Mouse (Mus musculus): ENCODE measurements around the gene Mrps18a.

Mrps18a gene

DNA sequence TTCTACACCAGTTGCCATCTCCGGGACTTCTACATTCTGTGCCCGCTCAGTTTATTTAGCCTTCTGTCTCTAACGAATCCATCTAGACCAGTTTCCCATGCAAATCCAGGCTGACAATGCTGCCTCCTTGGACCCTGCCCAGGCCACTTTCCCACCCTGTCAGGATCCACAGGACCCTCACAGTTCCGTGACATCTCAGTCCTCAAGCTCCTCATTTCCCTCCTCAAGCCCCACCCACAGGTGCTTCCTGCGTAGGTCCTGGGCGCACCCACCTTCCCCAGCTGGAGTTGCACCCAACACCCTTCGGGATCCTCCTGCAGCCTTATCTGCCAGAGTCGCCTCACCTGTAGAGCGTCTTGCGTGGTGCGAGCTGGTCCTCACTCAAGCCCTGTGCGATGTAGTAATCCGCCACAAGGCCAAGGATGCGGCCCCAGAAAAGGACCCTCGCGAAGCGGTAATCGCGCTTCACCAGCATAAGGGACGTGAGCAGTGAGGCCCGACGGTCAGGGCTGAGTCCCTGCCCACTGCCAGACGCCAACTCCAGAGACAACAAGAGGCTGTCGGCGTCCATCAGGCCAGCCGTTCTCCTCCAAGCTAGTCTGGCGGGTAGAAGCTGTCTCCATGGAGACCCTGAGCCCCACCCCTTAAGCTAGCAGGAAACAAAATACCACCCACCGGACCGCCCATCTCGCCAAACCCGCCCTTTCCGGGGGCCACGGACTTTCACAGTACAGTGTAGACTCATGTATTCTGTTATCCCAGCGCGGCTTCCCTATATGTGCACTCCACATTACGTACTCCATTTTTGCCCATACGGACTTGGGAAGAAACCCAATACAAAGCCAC lies 33.0 kb downstream of the Mrps18a start, which contains the start of gene Rsph9:
Gene Rsph9 (minus strand): TSS at position 639 of the 846 bp plus-strand sequence.
- peak in 1 of 2 experiments; percentile 86 for DNase-seq (ENCODE audit: low spot score in 2 of 2)

DNA sequence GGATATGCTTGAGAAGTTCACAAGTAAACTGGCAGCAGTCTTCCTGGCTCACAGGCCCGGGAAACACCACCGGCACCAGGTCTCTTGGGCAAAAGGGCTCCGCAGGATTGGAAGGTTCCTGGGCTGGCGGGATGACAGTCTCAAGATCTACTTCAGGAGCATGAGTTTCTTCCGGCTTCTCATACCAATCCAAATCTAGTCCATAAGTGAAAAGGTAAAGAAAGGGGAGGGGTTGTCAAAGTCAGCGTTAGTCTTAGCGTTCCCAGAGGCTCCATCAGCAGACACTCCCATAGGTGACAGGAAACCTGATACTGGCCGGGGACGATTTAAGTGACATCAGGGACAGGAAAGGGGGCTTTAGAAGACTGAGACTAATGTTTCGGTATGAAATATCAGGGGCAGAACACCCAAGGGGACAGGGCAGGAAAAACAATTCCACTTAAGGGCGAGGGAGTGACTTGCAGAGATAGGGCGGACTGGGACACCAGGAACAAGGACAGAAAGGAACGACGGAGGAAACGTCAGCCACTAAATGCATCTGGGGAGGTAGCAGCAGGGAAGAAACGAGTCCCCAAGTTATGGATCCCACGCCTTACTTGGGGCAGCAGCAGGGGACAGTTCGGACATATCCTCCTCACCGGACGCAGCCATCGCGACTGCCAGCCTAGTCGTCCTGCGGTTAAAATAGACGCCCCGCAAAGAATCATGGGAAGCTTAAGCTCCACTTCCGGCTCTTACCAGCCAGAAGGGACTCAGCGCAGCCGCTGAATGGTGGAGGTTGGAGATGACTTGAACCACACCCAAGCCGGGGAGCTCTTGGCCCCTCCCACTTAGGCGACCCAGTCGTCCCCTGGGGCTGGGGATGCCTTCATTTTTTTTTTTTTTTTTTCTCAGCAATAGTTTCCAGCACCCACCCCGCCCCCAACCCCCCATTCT lies 42.3 kb downstream of the Mrps18a start, which contains the start of gene Mad2l1bp:
Gene Mad2l1bp (minus strand): TSS at position 707 of the 936 bp plus-strand sequence.
- DNase-seq (ENCODE audit: low spot score in 2 of 2) = peak; percentile 80 to 89

DNA sequence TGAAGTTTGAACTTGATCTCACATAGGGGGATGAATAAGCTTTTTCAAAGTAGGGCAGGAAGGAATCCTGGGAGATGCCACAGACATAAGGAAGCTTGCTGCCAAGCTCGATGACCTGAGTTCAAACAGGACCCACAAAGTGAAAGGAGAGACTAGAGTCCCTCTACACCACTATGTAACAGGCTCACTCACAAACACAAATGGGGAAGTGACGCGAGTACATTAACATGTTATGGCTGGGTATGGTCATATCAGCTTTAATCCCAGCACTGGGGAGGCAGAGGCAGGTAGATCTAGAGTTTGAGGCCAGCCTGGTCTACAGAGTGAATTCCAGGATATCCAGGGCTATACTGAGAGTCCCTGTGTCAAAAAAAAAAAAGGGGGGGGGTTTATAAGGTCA lies 43.5 kb downstream of the Mrps18a start:
- DNase-seq (ENCODE audit: low spot score in 2 of 2) = no peak

DNA sequence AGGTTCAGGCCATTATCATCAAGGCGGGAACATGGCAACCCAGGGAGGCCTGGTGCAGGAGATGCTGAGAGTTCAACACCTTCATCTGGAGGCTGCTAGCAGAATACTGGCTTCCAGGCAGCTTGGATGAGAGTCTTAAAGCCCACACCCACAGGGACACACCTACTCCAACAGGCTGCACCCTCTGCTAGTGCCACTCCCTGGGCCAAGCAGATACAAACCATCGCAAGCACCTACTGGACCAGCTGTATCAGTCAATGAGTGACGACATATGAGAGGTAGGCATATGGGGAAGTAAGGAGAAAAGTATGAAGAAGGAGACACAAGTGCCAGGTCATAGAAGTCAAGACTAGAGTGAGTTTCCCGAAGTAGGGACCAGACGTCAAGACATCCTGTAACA lies 45.9 kb downstream of the Mrps18a start:
- DNase-seq (ENCODE audit: low spot score in 2 of 2) = no peak

DNA sequence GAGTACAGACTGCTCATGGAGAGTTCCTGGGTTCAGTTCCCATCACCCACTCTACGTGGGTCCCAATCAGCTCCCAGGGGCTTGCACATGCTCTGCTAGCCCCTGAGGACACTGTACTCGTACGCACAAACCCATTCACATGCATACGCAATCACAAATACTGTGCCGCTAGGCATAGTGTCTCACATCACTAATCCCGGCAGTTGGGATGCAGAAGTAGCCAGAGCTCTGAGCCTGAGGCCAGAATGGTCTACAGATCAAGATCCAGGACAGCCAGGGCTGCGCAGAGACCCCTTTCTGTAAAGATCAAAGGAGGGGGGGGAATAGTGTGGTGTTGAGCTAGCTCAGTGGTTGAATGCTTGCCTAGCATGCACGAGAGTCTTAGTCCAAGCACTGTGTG lies 46.3 kb downstream of the Mrps18a start:
- no peak for DNase-seq (ENCODE audit: low spot score in 2 of 2)

DNA sequence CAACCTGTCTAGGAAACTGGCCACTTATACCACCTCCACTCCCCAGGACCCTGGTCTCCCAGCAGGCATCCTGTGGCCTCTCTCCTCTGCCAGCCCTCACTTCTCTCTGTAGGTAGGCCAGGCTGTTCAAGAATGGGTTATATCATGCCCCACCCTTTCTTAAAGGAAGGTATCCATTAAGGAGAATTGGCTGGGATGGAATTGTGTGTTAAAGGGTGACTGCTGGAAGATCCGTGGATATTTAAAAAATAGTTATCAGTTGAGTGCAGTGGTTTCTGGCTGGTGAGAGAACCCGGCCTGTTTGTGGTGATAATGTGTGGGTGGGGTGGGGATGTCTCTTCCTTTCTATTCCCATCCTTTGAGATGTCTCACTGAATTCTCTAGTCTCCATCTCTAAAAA lies 48.5 kb downstream of the Mrps18a start:
- no peak for DNase-seq (ENCODE audit: low spot score in 2 of 2)

DNA sequence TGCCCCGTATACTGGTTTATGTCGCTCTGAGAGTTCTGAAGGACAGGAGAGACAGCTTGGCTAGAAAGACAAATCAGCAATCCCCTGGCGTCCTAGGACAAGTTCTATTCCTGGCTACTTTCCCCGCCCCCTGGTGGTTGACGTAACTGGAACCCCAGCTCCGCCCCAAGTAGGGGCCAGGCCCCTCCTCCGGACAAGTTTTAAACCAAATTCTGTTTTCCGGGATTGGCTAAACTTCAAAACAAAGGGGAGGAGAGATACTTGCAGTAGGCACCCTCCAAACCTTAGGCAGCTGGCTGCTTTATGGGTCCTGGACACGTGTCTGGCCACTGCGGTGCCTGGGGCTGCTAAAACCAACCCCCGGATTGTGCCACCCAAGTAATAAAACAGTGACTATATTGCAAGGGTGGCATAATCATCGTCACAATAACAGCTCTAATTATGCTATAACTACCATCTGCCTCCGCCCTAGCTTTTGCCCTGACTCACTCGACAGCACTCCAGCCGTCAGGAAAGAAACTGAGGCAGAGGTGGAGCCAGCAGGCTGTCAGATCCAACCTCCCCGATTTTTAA lies 49.4 kb downstream of the Mrps18a start:
- peak; percentile 76 to 91 for DNase-seq (ENCODE audit: low spot score in 2 of 2)

DNA sequence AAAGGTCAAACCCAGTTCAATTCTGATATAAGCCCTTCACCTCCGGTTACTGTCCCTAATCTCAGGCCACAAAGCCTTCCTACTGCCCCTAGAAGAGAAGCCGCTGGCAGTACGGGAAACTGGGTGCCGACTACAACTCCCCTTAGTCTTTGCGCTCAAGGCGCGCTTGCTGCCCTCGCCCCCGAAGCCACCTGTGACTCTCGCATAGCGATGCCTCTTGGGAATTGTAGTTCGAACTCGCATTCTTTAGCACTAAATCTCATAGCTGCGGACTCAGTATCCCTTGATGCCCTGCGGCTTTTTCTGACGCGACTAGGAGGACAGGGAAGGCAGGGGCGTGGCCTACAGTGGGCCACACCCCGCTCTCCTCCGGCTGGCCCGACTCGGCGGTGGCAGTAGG lies 49.9 kb downstream of the Mrps18a start, which contains the start of gene Gtpbp2:
Gene Gtpbp2 (plus strand): TSS at position 347 of the 400 bp plus-strand sequence.
- peak; percentile 98 to 99 for DNase-seq (ENCODE audit: low spot score in 2 of 2)

DNA sequence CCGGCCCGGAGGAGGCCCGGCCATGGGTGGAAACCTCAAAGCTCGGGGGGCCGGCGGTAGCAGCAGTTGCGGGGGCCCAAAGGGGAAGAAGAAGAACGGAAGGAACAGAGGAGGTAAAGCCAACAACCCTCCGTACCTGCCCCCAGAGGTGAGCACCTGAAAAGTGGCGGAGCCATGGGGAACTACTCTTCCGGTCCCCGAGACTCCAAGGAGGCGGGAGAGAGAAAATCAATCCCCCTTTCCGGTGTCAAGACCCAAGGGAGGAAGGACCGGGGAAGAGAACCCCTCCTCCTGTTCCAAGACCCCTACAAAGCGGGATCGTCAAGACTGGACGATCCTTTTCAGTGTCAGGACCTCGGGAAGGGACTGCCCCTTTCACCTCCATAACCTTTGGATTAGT lies 50.4 kb downstream of the Mrps18a start:
- DNase-seq (ENCODE audit: low spot score in 2 of 2) = no peak

DNA sequence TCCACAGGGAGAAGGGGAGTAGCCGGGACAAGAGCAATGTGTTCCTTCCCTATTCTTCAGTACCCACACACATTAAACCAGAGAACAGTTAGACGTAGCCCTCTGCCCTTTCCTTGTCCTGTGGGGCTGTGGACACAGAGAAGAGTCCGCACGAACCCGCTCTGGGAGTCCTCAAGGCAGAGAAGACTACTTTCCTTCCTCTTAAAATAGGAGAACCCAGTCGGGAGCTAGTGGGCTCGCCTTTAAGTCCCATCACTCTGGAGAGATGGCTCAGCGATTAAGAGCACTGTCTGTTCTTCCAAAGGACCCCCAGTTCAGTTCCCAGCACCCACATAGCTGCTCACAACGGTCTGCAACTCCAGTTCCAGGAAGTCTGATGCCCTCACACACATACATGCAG lies 50.9 kb downstream of the Mrps18a start:
- DNase-seq (ENCODE audit: low spot score in 2 of 2) = no peak

DNA sequence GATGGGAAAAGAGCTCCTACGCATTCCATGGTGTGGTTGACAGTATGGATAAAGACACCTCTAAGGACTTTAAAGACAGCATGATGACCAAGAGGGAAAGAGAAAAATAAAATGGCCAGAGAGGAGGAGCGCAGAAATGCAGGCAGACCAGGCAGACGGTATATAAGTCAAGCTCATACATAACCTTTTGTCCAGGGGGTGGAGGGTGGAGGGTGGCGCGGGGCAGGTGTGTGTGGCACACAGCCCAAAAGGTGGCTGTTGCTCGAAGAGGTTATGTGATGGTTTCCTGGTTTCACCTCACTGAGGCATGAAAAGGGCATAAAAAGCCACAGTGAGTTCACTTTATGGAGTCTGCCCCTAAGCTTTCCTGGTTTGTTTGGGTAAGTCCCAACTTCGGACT lies 51.8 kb downstream of the Mrps18a start:
- DNase-seq (ENCODE audit: low spot score in 2 of 2) = no peak

DNA sequence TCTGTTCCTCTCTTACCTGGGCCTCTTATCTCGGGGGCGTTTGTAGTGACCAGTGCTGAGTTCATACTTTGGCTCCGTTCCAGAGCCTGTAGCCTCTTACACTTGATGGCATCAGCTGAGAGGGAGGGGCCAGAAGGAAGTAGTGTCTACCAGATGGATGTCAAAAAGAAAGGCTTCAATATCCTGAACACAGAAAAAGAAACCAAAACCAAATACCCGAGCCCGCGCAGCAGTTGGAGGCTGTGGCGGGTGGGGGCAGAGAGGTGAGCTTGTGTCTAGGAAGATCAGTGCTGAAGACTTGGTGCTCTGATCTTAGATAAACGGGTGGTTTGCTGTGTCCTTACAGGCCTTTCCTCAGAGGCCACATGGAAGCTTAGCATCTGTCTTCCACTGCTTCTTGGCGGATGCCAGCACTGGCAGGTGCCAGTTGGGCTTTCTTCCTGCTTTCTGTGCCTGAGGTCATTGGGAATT lies 52.2 kb downstream of the Mrps18a start:
- DNase-seq (ENCODE audit: low spot score in 2 of 2) = no peak

DNA sequence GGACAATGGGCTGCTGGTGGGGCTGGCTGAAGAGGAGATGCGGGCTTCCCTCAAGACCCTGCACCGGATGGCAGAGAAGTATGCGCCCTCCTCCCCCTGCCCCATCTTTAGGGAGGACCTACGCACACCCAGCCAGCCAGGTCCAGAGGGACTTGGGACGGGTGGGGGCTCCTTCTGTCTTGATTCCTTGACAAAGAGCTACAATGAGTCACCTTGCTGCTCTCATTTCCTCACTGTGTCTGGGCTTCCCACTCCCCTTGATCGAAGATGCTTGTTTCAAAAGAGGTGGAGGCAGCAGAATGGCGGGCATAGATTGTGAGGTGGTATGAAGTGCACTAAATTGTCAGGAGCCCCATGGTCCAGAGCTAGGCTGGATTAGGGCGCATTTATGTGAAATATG lies 53.5 kb downstream of the Mrps18a start:
- DNase-seq (ENCODE audit: low spot score in 2 of 2) = no peak

DNA sequence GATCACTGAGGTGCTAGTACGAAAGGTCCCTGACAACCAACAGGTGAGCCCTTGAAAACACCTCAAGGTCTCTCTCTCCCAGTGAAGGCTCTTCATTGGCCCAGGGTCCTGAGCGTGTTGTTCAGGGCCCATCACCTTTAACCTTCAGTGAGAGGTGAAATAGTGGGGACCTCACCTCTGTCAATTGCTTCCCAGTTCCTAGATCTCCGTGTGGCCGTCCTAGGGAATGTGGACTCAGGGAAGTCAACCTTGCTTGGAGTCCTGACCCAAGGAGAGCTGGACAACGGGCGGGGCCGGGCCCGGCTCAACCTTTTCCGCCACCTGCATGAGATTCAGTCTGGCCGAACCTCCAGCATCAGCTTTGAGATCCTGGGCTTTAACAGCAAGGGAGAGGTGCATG lies 54.0 kb downstream of the Mrps18a start:
- no peak for DNase-seq (ENCODE audit: low spot score in 2 of 2)

DNA sequence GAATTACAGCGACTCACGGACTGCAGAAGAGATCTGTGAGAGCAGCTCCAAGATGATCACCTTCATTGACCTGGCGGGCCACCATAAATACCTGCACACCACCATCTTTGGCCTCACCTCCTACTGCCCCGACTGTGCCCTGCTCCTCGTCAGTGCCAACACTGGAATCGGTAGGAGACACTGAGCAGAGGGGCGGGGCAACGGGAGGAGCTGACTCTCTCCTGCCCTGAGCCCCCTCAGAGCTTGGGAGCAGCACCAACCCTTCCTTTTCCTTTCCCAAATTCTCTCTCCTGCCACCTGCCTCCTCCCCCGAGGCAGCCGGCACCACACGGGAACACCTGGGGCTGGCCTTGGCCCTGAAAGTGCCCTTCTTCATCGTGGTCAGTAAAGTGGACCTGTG lies 54.7 kb downstream of the Mrps18a start:
- no peak for DNase-seq (ENCODE audit: low spot score in 2 of 2)

DNA sequence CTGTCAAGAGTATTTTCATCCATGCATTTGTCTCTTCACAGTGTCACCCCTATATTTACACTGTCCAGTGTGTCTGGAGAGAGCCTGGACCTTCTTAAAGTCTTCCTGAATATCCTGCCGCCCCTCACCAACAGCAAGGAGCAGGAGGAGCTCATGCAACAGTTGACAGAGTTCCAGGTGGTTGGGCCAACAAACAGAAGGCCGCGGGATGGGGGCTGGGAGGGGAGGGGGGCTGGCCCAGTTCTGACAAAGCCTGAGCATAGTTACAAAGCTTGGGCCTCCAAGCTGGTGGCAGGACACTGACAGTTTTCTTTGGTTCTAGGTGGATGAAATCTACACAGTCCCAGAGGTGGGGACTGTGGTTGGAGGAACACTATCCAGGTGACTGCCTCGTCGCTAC lies 55.5 kb downstream of the Mrps18a start:
- no peak for DNase-seq (ENCODE audit: low spot score in 2 of 2)

DNA sequence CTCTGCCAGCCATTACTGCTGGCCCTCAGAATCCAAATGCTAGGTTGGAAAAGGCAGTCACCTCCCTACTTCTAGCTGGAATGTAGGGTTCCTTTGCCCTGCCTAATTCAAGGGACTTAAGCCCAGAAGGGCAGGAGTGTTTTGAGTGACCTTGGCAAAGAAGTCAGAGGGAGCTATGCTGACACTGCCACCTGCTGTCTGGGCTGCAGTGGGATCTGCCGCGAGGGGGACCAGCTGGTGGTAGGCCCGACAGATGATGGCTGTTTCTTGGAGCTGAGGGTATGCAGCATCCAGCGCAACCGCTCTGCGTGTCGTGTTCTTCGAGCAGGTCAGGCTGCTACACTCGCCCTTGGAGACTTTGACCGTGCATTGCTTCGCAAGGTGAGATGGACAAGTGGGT lies 56.2 kb downstream of the Mrps18a start:
- no peak for DNase-seq (ENCODE audit: low spot score in 2 of 2)

DNA sequence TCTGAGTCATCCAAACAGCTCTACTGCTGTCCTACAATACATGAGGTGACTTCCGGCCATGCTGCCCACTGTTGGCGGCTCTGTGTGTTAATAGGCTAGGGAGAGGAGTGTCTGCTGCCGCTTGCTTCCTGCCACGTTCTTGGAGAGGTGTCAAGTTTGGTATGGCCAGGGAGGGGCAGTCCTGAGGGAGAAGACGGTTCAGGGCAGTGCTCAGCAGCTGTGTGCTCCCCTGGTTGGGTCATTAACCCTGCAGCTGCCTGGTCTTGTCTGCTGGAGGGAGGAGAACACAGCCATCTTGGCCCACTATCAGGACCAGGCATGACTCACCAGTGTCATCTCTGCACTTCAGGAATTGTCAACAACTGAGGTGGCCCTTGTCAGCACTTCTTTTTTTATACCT lies 57.5 kb downstream of the Mrps18a start:
- no peak for DNase-seq (ENCODE audit: low spot score in 2 of 2)

DNA sequence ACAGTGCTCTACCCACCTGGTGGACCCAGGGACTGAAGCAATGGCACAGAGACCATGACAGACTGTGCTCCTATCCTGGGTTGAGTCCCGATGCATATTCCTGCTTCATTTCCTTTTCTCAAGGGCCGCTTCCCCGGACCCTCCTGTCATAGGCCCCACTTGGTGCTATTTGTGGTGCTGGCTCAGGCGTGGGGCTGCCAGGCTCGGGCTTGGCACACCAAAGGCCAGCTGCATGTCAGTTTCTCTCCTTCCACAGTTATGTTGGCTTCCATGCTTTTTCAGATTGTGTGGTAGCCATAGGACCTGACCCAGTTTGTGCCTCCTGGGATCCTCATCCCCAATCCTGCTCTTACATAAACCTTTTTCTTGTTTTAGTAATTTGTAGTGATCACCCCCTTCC lies 58.0 kb downstream of the Mrps18a start:
- no peak for DNase-seq (ENCODE audit: low spot score in 2 of 2)

DNA sequence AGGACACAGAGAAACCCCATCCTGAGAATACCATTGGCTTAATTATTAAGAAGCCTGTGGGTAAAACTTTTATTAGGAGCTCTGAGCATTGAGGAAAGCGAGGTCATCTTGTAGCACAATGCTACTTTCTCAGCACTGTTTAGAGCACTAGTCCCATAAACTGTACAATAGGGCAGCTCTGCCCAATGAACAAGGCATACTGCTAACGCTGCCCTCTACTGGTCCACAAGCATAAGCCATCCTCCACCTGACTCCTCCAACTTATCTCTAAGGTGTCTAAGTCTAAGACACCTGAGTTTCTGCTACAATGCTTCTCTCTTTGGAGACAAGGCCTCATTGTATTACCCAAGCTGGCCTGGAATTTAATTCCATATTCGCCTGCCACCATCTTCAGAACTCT lies 59.8 kb downstream of the Mrps18a start:
- no peak for DNase-seq (ENCODE audit: low spot score in 2 of 2)
